Mouse (Mus musculus) ES-E14 (cell line): ENCODE measurements around the gene Myd88.

Source experiments
- CHD2 ChIP-seq: IDR thresholded peaks from 2 replicates; pipeline ENCODE4 v1.6.1; 2014; ENCODE audit warnings: mild to moderate bottlenecking, low read depth, low read length, inconsistent platforms
- HCFC1 ChIP-seq: IDR thresholded peaks from 2 replicates; pipeline ENCODE4 v1.6.1; 2012; ENCODE audit warnings: low read length, inconsistent platforms, borderline replicate concordance; ENCODE audit not compliant: insufficient read depth
- MAFK ChIP-seq: IDR thresholded peaks from 2 replicates; pipeline ENCODE4 v1.6.1; 2014; ENCODE audit warnings: mild to moderate bottlenecking, low read depth, low read length, inconsistent platforms; ENCODE audit not compliant: insufficient read depth
- ZNF384 ChIP-seq: IDR thresholded peaks from 2 replicates; pipeline ENCODE4 v1.6.1; 2012; ENCODE audit warnings: low read depth, low read length, inconsistent platforms

DNA sequence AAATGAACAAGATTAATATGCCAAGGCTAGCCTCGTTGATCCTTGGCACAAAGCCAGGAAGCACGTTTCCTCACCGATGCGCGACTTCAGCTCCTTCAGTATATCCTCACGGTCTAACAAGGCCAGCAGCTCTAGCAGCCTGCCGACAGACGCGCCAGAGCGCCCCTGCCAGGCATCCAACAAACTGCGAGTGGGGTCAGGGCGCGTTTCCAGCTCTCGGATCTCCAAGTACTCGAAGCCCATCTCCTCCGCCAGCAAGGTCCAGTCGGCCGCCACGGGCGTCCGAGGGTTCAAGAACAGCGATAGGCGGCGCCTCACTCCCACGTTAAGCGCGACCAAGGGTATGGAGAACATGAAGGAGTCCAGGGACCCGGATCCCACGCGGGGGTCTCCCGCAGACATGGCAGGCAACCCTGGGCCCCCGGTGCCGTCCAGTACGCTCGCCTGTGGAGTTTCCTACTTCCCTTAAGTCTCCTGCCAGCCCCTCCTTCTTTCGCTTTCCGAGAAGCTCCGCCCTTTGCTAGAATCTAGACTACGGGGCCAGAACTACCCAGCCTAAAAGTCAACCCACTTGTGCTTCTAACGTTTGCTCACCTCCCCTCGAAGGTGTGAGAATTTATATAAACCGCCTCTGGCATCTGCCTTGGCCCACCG lies 1.5 kb downstream of the Myd88 start, which contains the start of gene Acaa1a:
- TF ChIP-seq ZNF384 (no peak), MAFK (no peak), HCFC1 (no peak), CHD2 (no peak)
